ENCODE assay signal across 10 mouse cellular contexts in the genomic region with DNA sequence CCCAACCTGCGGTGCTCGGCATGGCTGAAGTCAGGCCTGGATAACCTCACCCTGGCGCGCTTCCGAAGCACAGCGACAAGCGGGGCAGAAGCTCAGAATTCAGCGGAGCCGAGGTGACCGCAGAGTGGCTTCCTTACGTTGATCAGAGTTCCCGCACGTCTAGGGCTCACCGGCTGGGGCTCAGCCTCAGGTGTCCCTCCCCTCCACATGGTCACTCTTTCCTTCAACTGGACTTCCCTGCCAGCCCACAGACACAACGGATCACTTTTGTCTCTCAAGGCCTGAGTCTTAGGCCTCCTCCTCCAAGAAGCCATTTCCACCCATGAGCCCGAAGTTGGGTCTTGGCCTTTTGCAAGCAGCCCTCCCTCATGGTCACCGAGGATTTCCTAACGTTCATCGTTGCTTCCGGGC. TPM values are rescaled to one million over a fixed set of nuclear protein-coding genes. Genes with fewer than 3 reads are reported as not detected.
DNase-seq lines count a peak whose midpoint lies in the region; ATAC-seq and TF ChIP-seq lines count a peak whose summit lies in the region.
"Had no signal": no experiment of that assay in that cellular context is flagged by ENCODE, and none has a peak within 500 bp of the region (broad histone marks: within the 10 kb centered on the region; RNA-seq: fewer than 3 reads in every experiment).

No protein-coding gene starts in this region.

- no peak overlapping the region for H3K9ac ChIP-seq in kidney, embryonic 15.5 days
- no peak overlapping the region for H3K9ac ChIP-seq in heart, postnatal 0 days (replicated peaks; ENCODE audit: low read depth, low read length)

- ATAC-seq in kidney, embryonic 15.5 days (replicated peaks; ENCODE audit: low FRiP score) = no peak
- ATAC-seq in heart, postnatal 0 days (ENCODE audit: insufficient read depth, low read depth) = no peak

- 1% methylated on average over 20 of the region's 20 CpGs for WGBS in kidney, embryonic 15.5 days
- WGBS in kidney, adult 2 months = 6% methylated on average over 20 of the region's 20 CpGs
- 2% methylated on average over 20 of the region's 20 CpGs for WGBS in heart, postnatal 0 days
- 1% methylated on average over 20 of the region's 20 CpGs for WGBS in limb, embryonic 10.5 days

- H3K27ac ChIP-seq in kidney, embryonic 15.5 days = no peak overlapping the region
- no peak overlapping the region for H3K27ac ChIP-seq in kidney, adult 2 months (ENCODE audit: insufficient read depth, low read depth, low read length)
- no peak overlapping the region for H3K27ac ChIP-seq in heart, postnatal 0 days (ENCODE audit: low read depth)
- H3K27ac ChIP-seq in limb, embryonic 10.5 days = 0 out of 2 replicates have a peak overlapping the region, but pooled peaks have one; percentile 32

- 0 out of 2 replicates have a peak overlapping the region, but pooled peaks have one; percentile 24 for H3K4me3 ChIP-seq in kidney, embryonic 15.5 days (replicated peaks)
- no peak overlapping the region for H3K4me3 ChIP-seq in kidney, adult 2 months (ENCODE audit: insufficient read depth, low read depth, low read length)
- peak overlapping the region; percentile 43 for H3K4me3 ChIP-seq in heart, postnatal 0 days (ENCODE audit: low read depth, low read length)
- H3K4me3 ChIP-seq in limb, embryonic 10.5 days = peak overlapping the region; percentile 32

- no peak for TF ChIP-seq CTCF in kidney, adult 2 months (conservative IDR thresholded peaks at IDR 0.05; ENCODE audit: insufficient read depth, insufficient read length, low read depth, low read length)
- TF ChIP-seq CTCF in heart, postnatal 0 days (IDR thresholded peaks at IDR 0.05; ENCODE audit: low read depth) = no peak

- H3K4me1 ChIP-seq in kidney, embryonic 15.5 days = peaks cover 52% of the 10 kb centered on the region
- H3K4me1 ChIP-seq in kidney, adult 2 months (ENCODE audit: control insufficient read depth, insufficient read depth, low read length) = no peaks in the 10 kb centered on the region
- H3K4me1 ChIP-seq in heart, postnatal 0 days (ENCODE audit: control insufficient read depth, insufficient read depth) = peaks cover 6% of the 10 kb centered on the region; the same call in 1 of the 2 replicates
- peaks cover 42% of the 10 kb centered on the region for H3K4me1 ChIP-seq in limb, embryonic 10.5 days

- peaks cover 100% of the 10 kb centered on the region for H3K27me3 ChIP-seq in kidney, embryonic 15.5 days
- H3K27me3 ChIP-seq in kidney, adult 2 months (replicated peaks; ENCODE audit: control insufficient read depth, insufficient read depth, low read length) = peaks cover 36% of the 10 kb centered on the region
- peaks cover 99% of the 10 kb centered on the region for H3K27me3 ChIP-seq in heart, postnatal 0 days (ENCODE audit: control insufficient read depth, insufficient read depth, low read length)
- H3K27me3 ChIP-seq in limb, embryonic 10.5 days (ENCODE audit: low read depth, poor library complexity, severe bottlenecking) = peaks cover 100% of the 10 kb centered on the region

- H3K4me2 ChIP-seq in kidney, embryonic 15.5 days = peak overlapping the region; percentile 34; the same call in 1 of the 2 replicates
- no peak overlapping the region; the same call in 1 of the 2 replicates for H3K4me2 ChIP-seq in heart, postnatal 0 days (ENCODE audit: low read depth, low read length)

- TF ChIP-seq EP300 in heart, postnatal 0 days (IDR thresholded peaks at IDR 0.05; ENCODE audit: low read depth) = no peak

- no peaks in the 10 kb centered on the region for H3K36me3 ChIP-seq in kidney, embryonic 15.5 days
- no peaks in the 10 kb centered on the region for H3K36me3 ChIP-seq in kidney, adult 2 months (ENCODE audit: control insufficient read depth, insufficient read depth, low read length)
- no peaks in the 10 kb centered on the region for H3K36me3 ChIP-seq in heart, postnatal 0 days (replicated peaks; ENCODE audit: control insufficient read depth, insufficient read depth, low read length)
- H3K36me3 ChIP-seq in limb, embryonic 10.5 days = no peaks in the 10 kb centered on the region

- no peak for DNase-seq in kidney, adult 2 months
- DNase-seq in heart, postnatal 0 days (ENCODE audit: low spot score) = no peak
- no peak for DNase-seq in limb, embryonic 10.5 days (ENCODE audit: low spot score)
- DNase-seq in retina, embryonic 14.5 days (ENCODE audit: low spot score) = peak; percentile 35
- no peak for DNase-seq in right cerebral cortex, postnatal 14 days
- no peak for DNase-seq in adrenal gland, postnatal 10 days
- DNase-seq: lung, postnatal 4 days; right cerebral cortex, postnatal 25 days had no signal

- no peak for TF ChIP-seq POLR2A in kidney, adult 2 months (IDR thresholded peaks at IDR 0.05; ENCODE audit: low read depth, low read length)

- H3K9me3 ChIP-seq in kidney, embryonic 15.5 days (replicated peaks) = no peaks in the 10 kb centered on the region
- H3K9me3 ChIP-seq in heart, postnatal 0 days (replicated peaks; ENCODE audit: control insufficient read depth, low read length) = no peaks in the 10 kb centered on the region
- no peaks in the 10 kb centered on the region for H3K9me3 ChIP-seq in limb, embryonic 10.5 days (replicated peaks)

RNA-seq across cellular contexts. Expression of a gene that starts 5.4 kb away (rescaled TPM):
- 0.06 and 0.14 TPM in 2 replicates for polyA plus RNA-seq in kidney, embryonic 15.5 days (2015; fragmentation: Nextera tagmentation; extraction: Ambion mirVana)
- 0.06 TPM in 1 of 2 replicates, not detected in the other for polyA plus RNA-seq in kidney, adult 2 months (2012; rRNA removed)
- not detected in 2 replicates for total RNA-seq in heart, postnatal 0 days (2014; rRNA removed; ENCODE audit: low replicate concordance)
- polyA plus RNA-seq in heart, postnatal 0 days (2015; fragmentation: Nextera tagmentation; extraction: Ambion mirVana) = not detected in 2 replicates
- polyA plus RNA-seq in limb, embryonic 10.5 days (2016; fragmentation: Nextera tagmentation; extraction: Ambion mirVana) = 3.9 and 6.3 TPM in 2 replicates
- total RNA-seq in adrenal gland, postnatal 10 days (2021) = 1 to 10 TPM in 1 of 2 experiments, under 1 TPM in 1; 0.30 to 1.4 TPM
- polyA plus RNA-seq: liver, adult 2 months had no signal
